Mouse (Mus musculus): ENCODE measurements around the gene Vmn1r195.

DNA sequence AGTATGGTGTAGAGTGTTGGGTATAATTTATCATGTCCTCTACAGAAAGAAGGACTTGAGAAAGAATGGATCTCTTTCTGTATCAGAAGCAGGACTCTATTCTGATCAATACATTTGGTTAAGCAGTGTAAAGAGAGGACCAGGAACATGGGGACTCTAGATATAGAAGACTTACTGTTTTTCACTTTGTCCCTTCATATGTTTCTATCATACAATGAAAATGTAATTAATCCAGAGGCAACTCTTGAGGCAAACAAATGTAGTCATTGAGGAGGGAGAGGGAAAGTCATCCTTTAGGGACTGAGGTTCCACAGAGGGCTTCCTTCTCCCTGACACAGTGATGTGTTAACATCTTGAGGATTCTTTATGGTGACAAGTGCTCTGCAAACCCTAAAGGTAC is 54.0 kb downstream of the Vmn1r195 start, which contains the start of gene Vmn1r197:
- TF ChIP-seq CTCF (IDR thresholded peaks at IDR 0.05; ENCODE audit: low read depth) = no peak
- TF ChIP-seq EP300 (optimal IDR thresholded peaks at IDR 0.05) = no peak
